Mouse (Mus musculus): ENCODE measurements around the gene Cflar. TPM values are rescaled to one million over a fixed set of nuclear protein-coding genes. Genes with fewer than 3 reads are reported as not detected.
"Not testable (repeated sequence)": the region's sequence is repeated elsewhere in the genome, so short reads cannot be mapped to it uniquely, and the experiment has no call there.

The Cflar gene
- polyA plus RNA-seq, 1 experiment from 2014 or later = 29.7 TPM

DNA sequence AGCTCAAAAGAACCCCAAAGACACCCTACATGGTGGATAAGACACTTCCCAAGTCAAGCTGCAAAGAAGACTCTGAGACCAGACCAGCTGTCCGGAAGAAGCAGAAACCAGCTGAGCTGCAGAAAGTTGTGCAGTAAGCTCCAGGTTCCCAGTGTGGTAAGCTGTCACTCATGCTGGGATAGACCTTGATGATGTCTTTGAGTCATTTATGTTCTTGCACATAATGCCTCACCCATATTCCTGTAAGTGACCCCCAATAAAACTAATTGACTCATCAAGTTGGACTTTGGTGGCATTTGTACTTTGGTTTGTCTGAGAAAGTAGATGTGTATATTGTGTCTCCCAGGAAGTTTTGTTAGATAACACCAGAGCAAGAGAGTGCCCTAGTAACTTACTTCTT is 66.3 kb downstream of the Cflar start:
- Histone ChIP-seq H3K4me3 (no peak overlapping the region), H3K36me3 (replicated peaks) (no peaks in the 10 kb centered on the region), H3K9me3 (no peaks in the 10 kb centered on the region), H3K27me3 (replicated peaks; ENCODE audit: low read depth, poor library complexity, severe bottlenecking) (no peaks in the 10 kb centered on the region), H3K4me1 (no peaks in the 10 kb centered on the region), H3K27ac (replicated peaks) (no peak overlapping the region)
- whole genome bisulfite sequencing = 81% methylated on average over 1 of the region's 1 CpGs
- DNase-seq (ENCODE audit: low spot score) = no peak

DNA sequence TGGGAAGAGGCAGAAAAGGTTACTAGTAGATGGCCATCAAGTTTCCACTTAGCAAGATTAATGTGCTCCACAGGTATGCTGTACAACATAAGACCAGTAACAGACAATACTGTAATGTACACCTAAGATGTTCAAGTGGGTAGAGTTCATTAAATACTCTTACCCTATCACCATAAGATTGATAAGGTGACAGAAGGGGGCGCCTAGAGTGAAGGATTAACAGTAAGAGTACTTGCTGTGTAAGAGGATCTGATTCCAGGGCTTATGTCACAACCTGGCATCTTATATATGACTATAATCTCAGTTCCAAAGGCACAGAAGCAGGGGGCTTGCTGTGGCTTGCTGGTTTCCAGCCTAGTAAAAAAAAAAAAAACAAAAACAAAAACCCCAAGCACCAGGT is 66.9 kb downstream of the Cflar start:
- Histone ChIP-seq H3K4me3 (no peak overlapping the region), H3K36me3 (replicated peaks) (no peaks in the 10 kb centered on the region), H3K9me3 (no peaks in the 10 kb centered on the region), H3K27ac (replicated peaks) (no peak overlapping the region), H3K27me3 (replicated peaks; ENCODE audit: low read depth, poor library complexity, severe bottlenecking) (no peaks in the 10 kb centered on the region), H3K4me1 (no peaks in the 10 kb centered on the region)
- DNase-seq (ENCODE audit: low spot score) = no peak
- WGBS = 24% methylated on average over 1 of the region's 1 CpGs

DNA sequence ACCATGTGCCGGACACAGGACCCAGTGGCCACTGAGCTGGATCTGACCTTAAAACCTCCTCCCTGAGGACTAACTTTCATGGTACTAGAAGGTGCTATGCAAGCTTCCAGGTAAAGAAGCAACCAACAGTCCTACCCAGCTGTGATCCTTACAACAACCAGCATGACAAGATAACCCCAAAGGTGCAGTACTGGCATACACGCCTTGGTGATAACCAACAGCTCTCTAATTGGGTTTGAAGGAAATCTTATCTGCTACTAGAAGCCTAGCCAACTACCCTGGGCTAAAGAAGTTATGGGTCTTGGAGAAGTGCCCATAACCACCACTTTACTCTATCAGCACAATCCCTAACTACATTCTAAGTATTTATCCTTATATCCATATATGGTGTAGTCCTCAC is 75.0 kb downstream of the Cflar start:
- H3K27me3 ChIP-seq (replicated peaks; ENCODE audit: low read depth, poor library complexity, severe bottlenecking) = no peaks in the 10 kb centered on the region
- no peak overlapping the region for H3K4me3 ChIP-seq
- no peak for DNase-seq (ENCODE audit: low spot score)
- no peaks in the 10 kb centered on the region for H3K9me3 ChIP-seq
- no peaks in the 10 kb centered on the region for H3K36me3 ChIP-seq (replicated peaks)
- H3K27ac ChIP-seq (replicated peaks) = no peak overlapping the region
- WGBS = 96% methylated on average over 2 of the region's 2 CpGs
- H3K4me1 ChIP-seq = no peaks in the 10 kb centered on the region

DNA sequence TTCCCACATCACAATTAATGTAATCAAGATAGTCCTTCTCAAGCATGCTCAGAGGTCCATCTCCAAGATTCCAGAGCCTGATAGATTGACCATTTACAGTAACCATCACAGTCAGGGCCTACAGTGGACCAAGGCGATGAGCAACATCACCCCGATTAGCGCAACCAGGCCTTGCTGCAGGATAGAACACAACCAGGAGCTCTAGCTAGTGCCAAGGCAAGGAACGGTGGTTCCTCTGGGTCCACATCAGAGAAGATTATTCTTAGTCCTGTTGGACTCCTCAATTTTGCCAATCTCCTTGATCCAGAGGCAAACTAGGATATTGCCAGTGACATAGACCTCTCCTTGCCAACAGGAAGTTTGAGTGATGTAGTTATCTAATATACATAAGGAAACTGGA is 77.1 kb downstream of the Cflar start:
- 98% methylated on average over 4 of the region's 4 CpGs for WGBS
- H3K27ac ChIP-seq (replicated peaks) = no peak overlapping the region
- no peak overlapping the region for H3K4me3 ChIP-seq
- H3K4me1 ChIP-seq = no peaks in the 10 kb centered on the region
- no peaks in the 10 kb centered on the region for H3K27me3 ChIP-seq (replicated peaks; ENCODE audit: low read depth, poor library complexity, severe bottlenecking)
- H3K36me3 ChIP-seq (replicated peaks) = no peaks in the 10 kb centered on the region
- no peak for DNase-seq (ENCODE audit: low spot score)
- H3K9me3 ChIP-seq = no peaks in the 10 kb centered on the region

DNA sequence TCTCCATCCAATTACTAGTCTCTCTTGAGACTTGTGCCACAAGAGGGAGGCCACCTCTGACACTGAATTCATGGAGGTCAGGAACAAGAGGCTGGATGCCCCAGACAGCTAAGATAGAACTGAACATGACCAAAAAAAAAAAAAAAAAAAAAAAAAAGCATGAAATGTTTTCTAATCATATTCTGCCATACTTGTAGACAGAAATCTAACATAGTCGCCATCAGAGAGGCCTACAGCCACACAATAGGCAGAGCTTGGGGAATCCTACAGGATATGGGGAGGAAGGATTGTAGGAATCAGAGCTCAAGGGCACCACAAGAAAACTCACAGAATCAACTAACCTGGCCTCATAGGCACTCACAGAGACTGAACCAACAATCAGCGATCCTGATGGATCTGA is 83.4 kb downstream of the Cflar start:
- H3K4me1 ChIP-seq = peaks cover 24% of the 10 kb centered on the region
- H3K4me3 ChIP-seq = peak overlapping the region; percentile 67; the same call in 1 of the 2 replicates
- no peak overlapping the region for H3K27ac ChIP-seq (replicated peaks)
- DNase-seq (ENCODE audit: low spot score) = no peak
- no peaks in the 10 kb centered on the region for H3K9me3 ChIP-seq
- WGBS = 51% methylated on average over 2 of the region's 2 CpGs
- no peaks in the 10 kb centered on the region for H3K27me3 ChIP-seq (replicated peaks; ENCODE audit: low read depth, poor library complexity, severe bottlenecking)
- H3K36me3 ChIP-seq (replicated peaks) = peaks cover 8% of the 10 kb centered on the region

DNA sequence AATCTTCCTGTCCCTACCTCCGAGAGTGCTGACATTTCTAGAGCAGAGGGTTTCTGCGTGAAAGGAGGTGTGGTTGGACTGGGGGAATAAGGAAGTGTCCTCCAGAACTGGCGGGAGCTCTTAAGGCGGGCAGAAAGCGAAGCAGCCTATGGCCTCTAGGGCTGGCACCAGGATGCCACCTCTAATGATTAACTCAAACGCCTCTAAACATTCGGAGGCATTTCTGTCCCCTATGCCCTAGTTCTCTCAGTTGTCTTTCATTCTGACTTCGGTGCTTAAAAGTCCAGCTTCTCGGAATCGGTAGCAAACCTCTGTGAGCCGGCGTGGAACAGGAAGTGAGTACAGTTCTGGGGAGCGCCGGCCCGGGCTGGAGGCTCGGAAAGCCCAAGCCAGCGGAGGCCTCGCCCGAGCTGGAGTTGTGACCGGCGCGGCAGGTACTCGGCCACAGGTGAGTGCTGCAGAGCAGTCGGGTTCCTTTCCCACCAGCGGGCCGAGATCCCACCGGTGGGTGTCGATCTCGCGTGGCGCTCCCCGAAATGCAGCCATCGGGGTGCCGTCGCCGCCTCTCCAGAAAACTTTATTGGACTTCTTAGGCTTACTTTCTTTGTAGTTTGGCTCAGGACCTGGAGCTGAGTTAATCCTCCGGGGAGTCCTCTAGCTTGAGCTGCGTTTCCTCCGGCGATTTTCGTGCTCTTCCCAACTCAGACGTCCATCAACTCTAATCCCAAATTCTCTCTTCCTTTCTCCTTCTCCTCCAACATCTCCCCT is 84.2 kb downstream of the Cflar start, which contains the start of gene Casp8:
Casp8 (plus strand) TSS at position 84 of the 768 bp plus-strand sequence.
- WGBS = under 1% methylated on average over 42 of the region's 42 CpGs
- Histone ChIP-seq H3K36me3 (replicated peaks) (peaks cover 8% of the 10 kb centered on the region), H3K4me3 (peak within 1 kb of the TSS; percentile 67), H3K27me3 (replicated peaks; ENCODE audit: low read depth, poor library complexity, severe bottlenecking) (no peaks in the 10 kb centered on the region), H3K27ac (replicated peaks) (peak within 1 kb of the TSS; percentile 86), H3K9me3 (no peaks in the 10 kb centered on the region), H3K4me1 (peaks cover 24% of the 10 kb centered on the region)
- peak; percentile 61 for DNase-seq (ENCODE audit: low spot score)

DNA sequence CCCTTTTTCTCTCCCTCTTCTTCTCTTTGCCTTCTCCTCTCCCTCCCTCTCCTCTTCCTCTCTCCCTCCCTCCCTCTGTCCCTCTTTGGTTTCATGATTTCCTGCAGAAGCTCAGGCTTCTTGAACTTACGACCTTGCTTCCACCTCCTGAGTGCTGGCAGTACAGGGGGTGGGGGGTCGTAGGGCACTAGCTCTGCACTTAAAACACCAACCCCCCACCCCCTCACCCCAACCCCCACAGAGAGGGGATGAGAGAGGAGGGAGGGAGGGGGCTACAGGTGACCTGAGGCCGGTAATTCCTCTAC is 84.7 kb downstream of the Cflar start:
- DNase-seq (ENCODE audit: low spot score) = peak; percentile 44

DNA sequence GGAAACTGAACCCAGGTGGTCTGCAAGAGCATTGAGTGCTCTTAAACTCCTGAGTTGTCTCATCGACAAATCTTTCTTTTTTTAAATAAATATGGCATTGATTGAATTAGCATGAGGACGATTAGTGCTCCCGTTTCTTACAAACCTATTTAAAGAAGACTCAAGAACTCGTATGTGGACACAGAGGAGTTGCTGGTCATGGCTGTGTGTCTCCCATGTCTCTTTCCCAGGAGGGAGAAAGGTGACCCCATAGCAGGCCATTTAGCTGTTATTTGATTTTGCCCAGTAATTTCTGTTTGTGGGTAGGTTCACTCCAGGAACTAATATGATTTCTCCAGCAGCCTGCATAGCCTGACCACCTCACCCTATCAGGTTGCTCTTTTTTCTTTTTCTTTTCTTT is 85.5 kb downstream of the Cflar start:
- Histone ChIP-seq H3K27me3 (replicated peaks; ENCODE audit: low read depth, poor library complexity, severe bottlenecking) (no peaks in the 10 kb centered on the region), H3K9me3 (no peaks in the 10 kb centered on the region), H3K27ac (replicated peaks) (no peak overlapping the region), H3K4me1 (peaks cover 24% of the 10 kb centered on the region), H3K36me3 (replicated peaks) (peaks cover 8% of the 10 kb centered on the region), H3K4me3 (no peak overlapping the region)
- DNase-seq (ENCODE audit: low spot score) = no peak
- WGBS = 62% methylated on average over 4 of the region's 4 CpGs

More for the DNA sequence above, 84.7 kb downstream of the Cflar start:
- Histone ChIP-seq H3K9me3 (no peaks in the 10 kb centered on the region), H3K4me3 (peak overlapping the region; percentile 67), H3K27ac (replicated peaks) (peak overlapping the region; percentile 86), H3K36me3 (replicated peaks) (peaks cover 8% of the 10 kb centered on the region), H3K4me1 (peaks cover 24% of the 10 kb centered on the region), H3K27me3 (replicated peaks; ENCODE audit: low read depth, poor library complexity, severe bottlenecking) (no peaks in the 10 kb centered on the region)
- 0% methylated on average over 3 of the region's 3 CpGs for WGBS

DNA sequence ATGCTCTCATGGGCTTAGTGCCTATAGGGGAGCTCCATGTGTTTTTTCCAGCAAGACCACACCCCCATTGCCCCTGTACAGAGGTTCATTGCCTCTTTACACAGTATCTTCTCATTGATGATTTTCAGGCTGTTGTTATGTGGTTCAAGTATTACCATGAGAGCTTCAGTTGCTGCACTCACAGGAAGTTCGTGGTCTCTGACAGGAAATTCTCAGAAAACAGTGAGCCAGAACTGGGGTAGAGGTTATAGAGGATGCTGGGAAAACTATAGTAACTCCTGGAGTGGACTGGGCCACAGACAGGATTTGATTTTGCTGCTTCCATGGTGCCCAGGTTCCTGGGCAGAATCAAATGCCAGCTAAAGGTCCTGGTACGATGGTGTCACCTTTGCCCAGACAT is 86.1 kb downstream of the Cflar start:
- H3K4me1 ChIP-seq = peaks cover 26% of the 10 kb centered on the region
- 79% methylated on average over 2 of the region's 2 CpGs for WGBS
- no peak overlapping the region for H3K27ac ChIP-seq (replicated peaks)
- no peaks in the 10 kb centered on the region for H3K9me3 ChIP-seq
- DNase-seq (ENCODE audit: low spot score) = no peak
- H3K27me3 ChIP-seq (replicated peaks; ENCODE audit: low read depth, poor library complexity, severe bottlenecking) = no peaks in the 10 kb centered on the region
- no peak overlapping the region for H3K4me3 ChIP-seq
- peaks cover 8% of the 10 kb centered on the region for H3K36me3 ChIP-seq (replicated peaks)

DNA sequence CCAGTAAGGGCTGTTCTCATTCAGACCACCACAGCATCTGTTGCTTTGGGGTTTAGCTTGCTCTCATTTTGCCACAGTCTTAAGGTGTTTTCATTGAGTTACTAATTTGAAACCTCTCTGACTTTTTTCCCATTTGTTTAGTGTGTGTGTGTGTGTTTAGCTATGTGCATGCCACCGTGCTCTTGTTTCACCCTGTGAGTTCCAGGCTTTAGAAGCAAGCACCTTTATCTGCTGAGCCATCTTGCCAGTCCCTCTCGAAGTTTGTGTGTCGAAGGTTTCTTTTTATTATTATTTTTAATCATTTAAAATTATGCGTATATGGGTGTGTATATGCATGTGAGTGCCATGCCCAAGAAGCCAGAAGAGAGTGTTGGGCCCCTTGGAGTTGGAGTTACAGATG is 87.6 kb downstream of the Cflar start:
- peaks cover 8% of the 10 kb centered on the region for H3K36me3 ChIP-seq (replicated peaks)
- no peak for DNase-seq (ENCODE audit: low spot score)
- no peaks in the 10 kb centered on the region for H3K9me3 ChIP-seq
- H3K27me3 ChIP-seq (replicated peaks; ENCODE audit: low read depth, poor library complexity, severe bottlenecking) = no peaks in the 10 kb centered on the region
- WGBS = 97% methylated on average over 4 of the region's 4 CpGs
- no peak overlapping the region for H3K27ac ChIP-seq (replicated peaks)
- H3K4me1 ChIP-seq = peaks cover 30% of the 10 kb centered on the region
- H3K4me3 ChIP-seq = no peak overlapping the region

DNA sequence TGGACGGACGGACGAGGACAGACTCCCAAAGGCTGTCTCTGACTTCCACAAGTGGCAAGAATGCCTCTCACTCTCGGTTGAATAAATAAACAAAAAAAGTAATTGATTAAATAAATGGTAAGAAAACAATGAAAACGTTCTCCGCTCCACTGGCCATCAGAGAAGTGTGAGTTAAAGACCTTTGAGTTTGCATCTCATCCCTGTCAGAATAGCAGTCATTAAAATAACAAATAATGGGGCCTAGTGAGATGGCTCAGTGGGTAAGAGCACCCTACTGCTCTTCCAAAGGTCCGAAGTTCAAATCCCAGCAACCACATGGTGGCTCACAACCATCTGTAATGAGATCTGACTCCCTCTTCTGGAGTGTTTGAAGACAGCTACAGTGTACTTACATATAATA is 89.3 kb downstream of the Cflar start:
- H3K4me3 ChIP-seq; H3K27me3 ChIP-seq (replicated peaks; ENCODE audit: low read depth, poor library complexity, severe bottlenecking); H3K36me3 ChIP-seq (replicated peaks); DNase-seq (ENCODE audit: low spot score); H3K9me3 ChIP-seq; H3K27ac ChIP-seq (replicated peaks): not testable (repeated sequence)
- H3K4me1 ChIP-seq = peaks cover 22% of the 10 kb centered on the region
- WGBS = 83% methylated on average over 7 of the region's 7 CpGs

DNA sequence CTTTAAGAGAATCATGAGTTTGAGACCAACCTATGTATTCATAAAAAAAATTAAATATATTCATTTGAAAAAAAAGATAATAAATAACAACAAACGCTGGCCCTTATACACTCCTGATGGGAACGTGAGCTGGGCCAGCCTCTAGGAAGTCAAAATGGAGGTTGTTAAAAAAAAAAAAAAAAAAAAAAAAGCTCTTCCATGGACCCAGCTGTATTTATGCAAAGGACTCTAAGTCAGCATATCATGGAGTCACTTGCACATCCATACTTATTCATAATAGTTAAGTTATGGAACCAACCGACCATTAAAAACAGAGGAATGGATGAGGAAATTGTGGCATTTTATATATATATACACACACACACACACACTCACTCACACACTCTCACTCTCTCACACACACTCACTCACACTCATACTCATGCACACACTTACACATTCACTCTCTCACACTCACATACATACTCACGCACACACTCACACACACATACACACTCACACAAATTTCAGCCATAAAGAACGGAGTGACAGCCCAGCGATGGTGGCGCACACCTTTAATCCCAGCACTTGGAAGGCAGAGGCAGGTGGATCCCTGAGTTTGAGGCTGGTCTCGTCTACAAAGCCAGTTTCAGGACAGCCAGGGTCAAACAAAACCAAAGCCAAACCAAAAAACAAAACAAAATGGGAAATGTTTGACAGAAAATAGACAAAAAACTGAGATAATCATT is 90.4 kb downstream of the Cflar start:
- Histone ChIP-seq H3K4me3 (no peak overlapping the region), H3K4me1 (peaks cover 15% of the 10 kb centered on the region), H3K9me3 (no peaks in the 10 kb centered on the region), H3K27me3 (replicated peaks; ENCODE audit: low read depth, poor library complexity, severe bottlenecking) (no peaks in the 10 kb centered on the region), H3K27ac (replicated peaks) (no peak overlapping the region), H3K36me3 (replicated peaks) (peaks cover 8% of the 10 kb centered on the region)
- no peak for DNase-seq (ENCODE audit: low spot score)
- 91% methylated on average over 8 of the region's 8 CpGs for WGBS
